19 mouse cellular contexts compared by ENCODE assay signal in genomic region chr4:95214026-95214425, GRCm38 (mm10).
"Had no signal": no experiment of that assay in that cellular context is flagged by ENCODE, and none has a peak within 500 bp of the region (broad histone marks: within the 10 kb centered on the region; RNA-seq: fewer than 3 reads in every experiment).

No protein-coding gene starts in this region.

- H3K9ac ChIP-seq: kidney, embryonic 15.5 days; limb, embryonic 12.5 days; limb, embryonic 15.5 days; liver, embryonic 13.5 days; midbrain, embryonic 12.5 days; midbrain, embryonic 15.5 days; neural tube, embryonic 12.5 days; neural tube, embryonic 15.5 days had no signal

- H3K4me2 ChIP-seq: kidney, embryonic 15.5 days; limb, embryonic 12.5 days; limb, embryonic 15.5 days; liver, embryonic 13.5 days; midbrain, embryonic 12.5 days; midbrain, embryonic 15.5 days; neural tube, embryonic 12.5 days; neural tube, embryonic 15.5 days had no signal

- H3K4me1 ChIP-seq: kidney, embryonic 15.5 days; liver, embryonic 13.5 days; midbrain, embryonic 15.5 days; neural tube, embryonic 12.5 days; neural tube, embryonic 15.5 days had no signal

- H3K9me3 ChIP-seq: kidney, embryonic 15.5 days; limb, embryonic 12.5 days; limb, embryonic 15.5 days; liver, embryonic 13.5 days; midbrain, embryonic 12.5 days; midbrain, embryonic 15.5 days; neural tube, embryonic 12.5 days; neural tube, embryonic 15.5 days had no signal

- H3K27me3 ChIP-seq: kidney, embryonic 15.5 days; limb, embryonic 12.5 days; limb, embryonic 15.5 days; liver, embryonic 13.5 days; midbrain, embryonic 12.5 days; midbrain, embryonic 15.5 days; neural tube, embryonic 12.5 days; neural tube, embryonic 15.5 days had no signal

- DNase-seq: kidney, postnatal 10 days; layer of hippocampus, postnatal 36 days; liver, embryonic 13.5 days; lung, adult 2 months; lung, postnatal 14 days; lung, postnatal 4 days; right cerebral cortex, adult 18-20 months; right cerebral cortex, postnatal 14 days; right cerebral cortex, postnatal 4 days; thymus, adult 18-20 months; thymus, postnatal 36 days had no signal

- H3K4me3 ChIP-seq: kidney, embryonic 15.5 days; left cerebral cortex, adult 2 months; limb, embryonic 12.5 days; limb, embryonic 15.5 days; liver, embryonic 13.5 days; midbrain, embryonic 12.5 days; midbrain, embryonic 15.5 days; neural tube, embryonic 12.5 days; neural tube, embryonic 15.5 days had no signal

- H3K27ac ChIP-seq: kidney, embryonic 15.5 days; left cerebral cortex, adult 2 months; limb, embryonic 12.5 days; limb, embryonic 15.5 days; liver, embryonic 13.5 days; midbrain, embryonic 12.5 days; midbrain, embryonic 15.5 days; neural tube, embryonic 12.5 days; neural tube, embryonic 15.5 days had no signal

- H3K36me3 ChIP-seq: kidney, embryonic 15.5 days; limb, embryonic 12.5 days; limb, embryonic 15.5 days; liver, embryonic 13.5 days; midbrain, embryonic 12.5 days; midbrain, embryonic 15.5 days; neural tube, embryonic 12.5 days; neural tube, embryonic 15.5 days had no signal

- ATAC-seq: midbrain, embryonic 15.5 days had no signal
